Mouse (Mus musculus): Measurements from ENCODE around the gene Kyat1. TPM values are rescaled to one million over a fixed set of nuclear protein-coding genes. Genes with fewer than 3 reads are reported as not detected.

The Kyat1 gene
- polyA plus RNA-seq, 1 experiment, result 35.3 TPM

- no peak for DNase-seq
- Histone ChIP-seq H3K27ac (ENCODE audit: control insufficient read depth, insufficient read depth, low read length) (no peak overlapping the region), H3K27me3 (ENCODE audit: control insufficient read depth, insufficient read depth, low read length) (no peaks in the 10 kb centered on the region), H3K4me1 (replicated peaks; ENCODE audit: control insufficient read depth, insufficient read depth, low read length) (peaks cover 53% of the 10 kb centered on the region), H3K36me3 (ENCODE audit: control insufficient read depth, insufficient read depth, low read length) (peaks cover 8% of the 10 kb centered on the region; the same call in 1 of the 2 replicates), H3K4me3 (ENCODE audit: control insufficient read depth, insufficient read depth, low read length) (no peak overlapping the region)
- TF ChIP-seq POLR2A (IDR thresholded peaks at IDR 0.05; ENCODE audit: control insufficient read depth, extremely low read depth, insufficient read depth, low read length, poor library complexity), result no peak
- no peak for TF ChIP-seq CTCF (IDR thresholded peaks at IDR 0.05; ENCODE audit: borderline replicate concordance, control insufficient read depth, extremely low read depth, insufficient read depth, low read length, poor library complexity)
- WGBS, result 97% methylated on average over 3 of the region's 3 CpGs
These were observed 43.5 kb upstream of the Kyat1 start for GRCm38 (mm10) chr2:30249182-30249581.

GRCm38 (mm10) chr2:30247681-30248080, 42.0 kb upstream of the Kyat1 start:
- no peak overlapping the region for H3K4me3 ChIP-seq (ENCODE audit: control insufficient read depth, insufficient read depth, low read length)
- DNase-seq, result no peak
- H3K36me3 ChIP-seq (ENCODE audit: control insufficient read depth, insufficient read depth, low read length), result peaks cover 15% of the 10 kb centered on the region; the same call in 1 of the 2 replicates
- H3K4me1 ChIP-seq (replicated peaks; ENCODE audit: control insufficient read depth, insufficient read depth, low read length), result peaks cover 44% of the 10 kb centered on the region
- no peak overlapping the region for H3K27ac ChIP-seq (ENCODE audit: control insufficient read depth, insufficient read depth, low read length)
- H3K27me3 ChIP-seq (ENCODE audit: control insufficient read depth, insufficient read depth, low read length), result no peaks in the 10 kb centered on the region
- WGBS, result 79% methylated on average over 4 of the region's 4 CpGs
- TF ChIP-seq CTCF (IDR thresholded peaks at IDR 0.05; ENCODE audit: borderline replicate concordance, control insufficient read depth, extremely low read depth, insufficient read depth, low read length, poor library complexity) (no peak), POLR2A (IDR thresholded peaks at IDR 0.05; ENCODE audit: control insufficient read depth, extremely low read depth, insufficient read depth, low read length, poor library complexity) (no peak)

- WGBS, result 96% methylated on average over 5 of the region's 5 CpGs
- peaks cover 41% of the 10 kb centered on the region for H3K4me1 ChIP-seq (replicated peaks; ENCODE audit: control insufficient read depth, insufficient read depth, low read length)
- H3K27ac ChIP-seq (ENCODE audit: control insufficient read depth, insufficient read depth, low read length), result no peak overlapping the region
- peaks cover 15% of the 10 kb centered on the region; the same call in 1 of the 2 replicates for H3K36me3 ChIP-seq (ENCODE audit: control insufficient read depth, insufficient read depth, low read length)
- no peaks in the 10 kb centered on the region for H3K27me3 ChIP-seq (ENCODE audit: control insufficient read depth, insufficient read depth, low read length)
- TF ChIP-seq POLR2A (IDR thresholded peaks at IDR 0.05; ENCODE audit: control insufficient read depth, extremely low read depth, insufficient read depth, low read length, poor library complexity) (no peak), CTCF (IDR thresholded peaks at IDR 0.05; ENCODE audit: borderline replicate concordance, control insufficient read depth, extremely low read depth, insufficient read depth, low read length, poor library complexity) (no peak)
- DNase-seq, result no peak
- no peak overlapping the region for H3K4me3 ChIP-seq (ENCODE audit: control insufficient read depth, insufficient read depth, low read length)
These were observed 41.4 kb upstream of the Kyat1 start for GRCm38 (mm10) chr2:30247036-30247435.

- no peak overlapping the region for H3K4me3 ChIP-seq (ENCODE audit: control insufficient read depth, insufficient read depth, low read length)
- 90% methylated on average over 7 of the region's 7 CpGs for WGBS
- H3K4me1 ChIP-seq (replicated peaks; ENCODE audit: control insufficient read depth, insufficient read depth, low read length), result peaks cover 38% of the 10 kb centered on the region
- DNase-seq, result no peak
- peaks cover 25% of the 10 kb centered on the region for H3K36me3 ChIP-seq (ENCODE audit: control insufficient read depth, insufficient read depth, low read length)
- TF ChIP-seq CTCF (IDR thresholded peaks at IDR 0.05; ENCODE audit: borderline replicate concordance, control insufficient read depth, extremely low read depth, insufficient read depth, low read length, poor library complexity), result no peak
- no peak for TF ChIP-seq POLR2A (IDR thresholded peaks at IDR 0.05; ENCODE audit: control insufficient read depth, extremely low read depth, insufficient read depth, low read length, poor library complexity)
- H3K27me3 ChIP-seq (ENCODE audit: control insufficient read depth, insufficient read depth, low read length), result no peaks in the 10 kb centered on the region
- no peak overlapping the region; the same call in 1 of the 2 replicates for H3K27ac ChIP-seq (ENCODE audit: control insufficient read depth, insufficient read depth, low read length)
These were observed 39.0 kb upstream of the Kyat1 start for GRCm38 (mm10) chr2:30244595-30245178.

- TF ChIP-seq POLR2A (IDR thresholded peaks at IDR 0.05; ENCODE audit: control insufficient read depth, extremely low read depth, insufficient read depth, low read length, poor library complexity) (no peak), CTCF (IDR thresholded peaks at IDR 0.05; ENCODE audit: borderline replicate concordance, control insufficient read depth, extremely low read depth, insufficient read depth, low read length, poor library complexity) (no peak)
- Histone ChIP-seq H3K36me3 (ENCODE audit: control insufficient read depth, insufficient read depth, low read length) (peaks cover 25% of the 10 kb centered on the region), H3K27ac (ENCODE audit: control insufficient read depth, insufficient read depth, low read length) (no peak overlapping the region), H3K27me3 (ENCODE audit: control insufficient read depth, insufficient read depth, low read length) (no peaks in the 10 kb centered on the region), H3K4me1 (replicated peaks; ENCODE audit: control insufficient read depth, insufficient read depth, low read length) (peaks cover 46% of the 10 kb centered on the region), H3K4me3 (ENCODE audit: control insufficient read depth, insufficient read depth, low read length) (no peak overlapping the region)
- DNase-seq, result no peak
- WGBS, result 93% methylated on average over 4 of the region's 4 CpGs
These were observed 37.7 kb upstream of the Kyat1 start for GRCm38 (mm10) chr2:30243391-30243790.

- no peak overlapping the region for H3K4me3 ChIP-seq (ENCODE audit: control insufficient read depth, insufficient read depth, low read length)
- peaks cover 45% of the 10 kb centered on the region for H3K4me1 ChIP-seq (replicated peaks; ENCODE audit: control insufficient read depth, insufficient read depth, low read length)
- WGBS, result 80% methylated on average over 4 of the region's 4 CpGs
These were observed 36.9 kb upstream of the Kyat1 start for GRCm38 (mm10) chr2:30242509-30242908.

More at GRCm38 (mm10) chr2:30242509-30242908, 36.9 kb upstream of the Kyat1 start:
- Histone ChIP-seq H3K27ac (ENCODE audit: control insufficient read depth, insufficient read depth, low read length) (no peak overlapping the region), H3K36me3 (ENCODE audit: control insufficient read depth, insufficient read depth, low read length) (peaks cover 25% of the 10 kb centered on the region), H3K27me3 (ENCODE audit: control insufficient read depth, insufficient read depth, low read length) (no peaks in the 10 kb centered on the region)
- no peak for TF ChIP-seq POLR2A (IDR thresholded peaks at IDR 0.05; ENCODE audit: control insufficient read depth, extremely low read depth, insufficient read depth, low read length, poor library complexity)
- no peak for TF ChIP-seq CTCF (IDR thresholded peaks at IDR 0.05; ENCODE audit: borderline replicate concordance, control insufficient read depth, extremely low read depth, insufficient read depth, low read length, poor library complexity)
- DNase-seq, result no peak

Data from thymus, adult 2 months (tissue).